Mouse (Mus musculus) lung, adult 2 months (tissue): ENCODE data around the gene AI597479. TPM values are rescaled to one million over a fixed set of nuclear protein-coding genes. Genes with fewer than 3 reads are reported as not detected.

ENCODE experiments used
- DNase-seq: peaks from one replicate; pipeline ENCODE4 v3.0.0; 2022
- H3K4me1 ChIP-seq: fragments of 200-500 bp; 2 replicates; pipeline ENCODE4 v1.6.1; 2011; ENCODE audit warnings: low read length; ENCODE audit not compliant: control insufficient read depth, insufficient read depth
- H3K4me3 ChIP-seq: fragments of 200-500 bp; replicated peaks from 2 replicates; pipeline ENCODE3; 2011; ENCODE audit warnings: low read depth, mild to moderate bottlenecking, control low read depth, low read length; ENCODE audit errors: extremely low read depth
- CTCF ChIP-seq: fragments of 200-500 bp; IDR thresholded peaks from 2 replicates; pipeline ENCODE4 v1.5.1; 2011; ENCODE audit warnings: mild to moderate bottlenecking, low read length, control low read depth; ENCODE audit not compliant: insufficient read depth
- POLR2A ChIP-seq: fragments of 200-500 bp; IDR thresholded peaks from 2 replicates; pipeline ENCODE4 v1.6.1; 2011; ENCODE audit warnings: low read depth, mild to moderate bottlenecking, control low read depth, low read length, borderline replicate concordance; ENCODE audit errors: extremely low read depth
- WGBS: fragments of 180-500 bp; shearing (Covaris S2); methylation state at CpG from one replicate; pipeline ENCODE4 v1.1.7; 2018; 5-methylcytosine and 5-hydroxymethylcytosine counted together
- polyA plus RNA-seq: library from polyadenylated mRNA; depleted of rRNA; stranded (reverse); fragments of >200 nt; gene quantifications from 2 replicates; pipeline ENCODE4 v1.2.3, GENCODE M21; 2012

Gene AI597479
- polyA plus RNA-seq, 1 experiment = 6.6 TPM

- no peak for DNase-seq
- Histone ChIP-seq H3K4me3 (no peak overlapping the region), H3K4me1 (peaks cover 4% of the 10 kb centered on the region; the same call in 1 of the 2 replicates)
- TF ChIP-seq CTCF = no peak
- TF ChIP-seq POLR2A = no peak
- 38% methylated on average over 2 of the region's 2 CpGs for WGBS
These were observed 20.4 kb upstream of the AI597479 start for GRCm38 (mm10) chr1:43078124-43078523.

- Histone ChIP-seq H3K4me3 (no peak overlapping the region), H3K4me1 (peaks cover 2% of the 10 kb centered on the region; the same call in 1 of the 2 replicates)
- DNase-seq = no peak
- 75% methylated on average over 5 of the region's 5 CpGs for WGBS
- TF ChIP-seq POLR2A = no peak
- no peak for TF ChIP-seq CTCF
These were observed 15.6 kb upstream of the AI597479 start for GRCm38 (mm10) chr1:43082946-43083345.

- DNase-seq = no peak
- peaks cover 6% of the 10 kb centered on the region for H3K4me1 ChIP-seq
- no peak overlapping the region for H3K4me3 ChIP-seq
- 86% methylated on average over 1 of the region's 1 CpGs for WGBS
- TF ChIP-seq POLR2A (no peak), CTCF (no peak)
These were observed 8.1 kb upstream of the AI597479 start for GRCm38 (mm10) chr1:43090418-43090817.

- TF ChIP-seq CTCF (no peak), POLR2A (no peak)
- peak overlapping the region; percentile 87 for H3K4me3 ChIP-seq
- WGBS = 24% methylated on average over 13 of the region's 13 CpGs
- peaks cover 6% of the 10 kb centered on the region for H3K4me1 ChIP-seq
- no peak for DNase-seq
These were observed 7.0 kb upstream of the AI597479 start for GRCm38 (mm10) chr1:43091306-43092055.

- 3% methylated on average over 102 of the region's 102 CpGs for WGBS
- DNase-seq = peak; percentile 82
These were observed 6.2 kb upstream of the AI597479 start for GRCm38 (mm10) chr1:43092056-43093015.

GRCm38 (mm10) chr1:43094206-43094605 is 4.3 kb upstream of the AI597479 start:
- Histone ChIP-seq H3K4me1 (peaks cover 8% of the 10 kb centered on the region), H3K4me3 (no peak overlapping the region)
- WGBS = 93% methylated on average over 2 of the region's 2 CpGs
- DNase-seq = no peak
- TF ChIP-seq CTCF = no peak
- TF ChIP-seq POLR2A = no peak

More at GRCm38 (mm10) chr1:43092056-43093015, 6.2 kb upstream of the AI597479 start:
- peak overlapping the region; percentile 87 for H3K4me3 ChIP-seq
- TF ChIP-seq POLR2A = peak; percentile 37; the same call in 1 of the 2 replicates
- TF ChIP-seq CTCF = no peak
- H3K4me1 ChIP-seq = peaks cover 6% of the 10 kb centered on the region

GRCm38 (mm10) chr1:43108729-43109128 is 10.2 kb downstream of the AI597479 start:
- H3K4me1 ChIP-seq = no peaks in the 10 kb centered on the region; the same call in 1 of the 2 replicates
- no peak for DNase-seq
- WGBS = 65% methylated on average over 2 of the region's 2 CpGs
- no peak for TF ChIP-seq POLR2A
- TF ChIP-seq CTCF = no peak
- no peak overlapping the region for H3K4me3 ChIP-seq

- Histone ChIP-seq H3K4me3 (no peak overlapping the region), H3K4me1 (no peaks in the 10 kb centered on the region; the same call in 1 of the 2 replicates)
- peak; percentile 90 for TF ChIP-seq CTCF
- no peak for TF ChIP-seq POLR2A
- WGBS = 46% methylated on average over 4 of the region's 4 CpGs
- peak; percentile 57 for DNase-seq
These were observed 12.0 kb downstream of the AI597479 start for GRCm38 (mm10) chr1:43110556-43110955.

GRCm38 (mm10) chr1:43112882-43113281 is 14.4 kb downstream of the AI597479 start:
- WGBS = 84% methylated on average over 2 of the region's 2 CpGs
- H3K4me3 ChIP-seq = no peak overlapping the region
- TF ChIP-seq CTCF = peak; percentile 76
- no peak for TF ChIP-seq POLR2A
- peak; percentile 45 for DNase-seq
- no peaks in the 10 kb centered on the region; the same call in 1 of the 2 replicates for H3K4me1 ChIP-seq
